Mouse (Mus musculus): ENCODE results near the gene Togaram1. TPM values are rescaled to one million over a fixed set of nuclear protein-coding genes. Genes with fewer than 3 reads are reported as not detected.

The Togaram1 gene
- total RNA-seq, 1 experiment from 2014 or later = 33.4 TPM

DNA sequence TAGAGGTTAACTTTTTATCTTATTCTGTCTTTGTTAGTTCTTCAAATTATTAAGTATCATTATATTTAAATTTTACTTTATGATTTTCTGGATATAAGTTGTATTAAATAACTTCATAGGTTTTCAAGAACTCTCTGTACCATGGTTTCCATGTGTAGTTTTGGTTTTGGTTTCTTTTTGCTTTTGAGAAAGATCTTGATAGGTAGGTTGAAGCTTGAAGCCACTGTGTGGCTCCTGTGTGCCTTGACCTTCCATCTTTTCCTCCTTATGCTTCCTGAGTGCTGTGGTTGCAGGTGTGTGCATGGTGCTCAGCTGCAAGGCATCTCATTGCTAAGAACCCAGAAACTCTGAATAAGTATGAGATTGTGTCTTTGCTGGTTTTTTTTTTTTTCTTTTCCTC is 83.2 kb downstream of the Togaram1 start:
- no peak for DNase-seq

DNA sequence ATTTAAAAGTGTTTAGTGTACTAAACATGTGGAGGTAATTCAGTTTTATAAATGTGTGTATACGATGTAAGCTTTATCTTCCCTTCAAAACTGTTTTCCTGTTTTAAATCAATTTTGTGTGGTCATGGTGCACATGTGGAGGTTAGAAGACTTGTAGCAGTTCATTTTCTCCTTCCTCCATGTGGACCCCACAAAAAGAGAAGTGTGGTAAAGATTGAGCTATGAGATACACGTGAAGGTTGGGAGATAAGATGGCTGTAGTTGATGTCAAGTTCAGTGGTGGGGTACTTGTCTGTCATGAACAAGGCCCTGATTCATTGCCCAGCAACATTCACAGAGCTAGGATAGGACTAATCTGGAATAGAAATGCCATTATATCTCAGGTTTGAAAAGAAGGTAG is 92.6 kb downstream of the Togaram1 start:
- DNase-seq = no peak

DNA sequence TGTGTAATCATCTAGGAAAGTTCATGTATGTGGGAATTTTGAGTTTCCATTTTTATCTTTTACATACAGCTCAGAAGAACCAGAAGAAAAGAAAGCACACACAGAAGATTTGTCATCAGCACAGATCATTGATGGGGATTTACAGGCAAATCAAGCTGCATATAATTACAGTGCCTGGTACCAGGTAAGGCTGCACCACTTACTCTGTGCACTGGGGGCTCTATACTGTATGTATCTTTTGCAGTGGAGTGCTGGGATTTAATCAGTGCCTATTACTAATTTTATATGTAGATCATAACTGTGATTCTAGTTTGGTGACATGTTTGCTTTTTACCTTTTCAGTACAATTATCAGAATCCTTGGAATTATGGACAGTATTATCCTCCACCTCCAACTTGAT is 95.5 kb downstream of the Togaram1 start:
- no peak for DNase-seq

DNA sequence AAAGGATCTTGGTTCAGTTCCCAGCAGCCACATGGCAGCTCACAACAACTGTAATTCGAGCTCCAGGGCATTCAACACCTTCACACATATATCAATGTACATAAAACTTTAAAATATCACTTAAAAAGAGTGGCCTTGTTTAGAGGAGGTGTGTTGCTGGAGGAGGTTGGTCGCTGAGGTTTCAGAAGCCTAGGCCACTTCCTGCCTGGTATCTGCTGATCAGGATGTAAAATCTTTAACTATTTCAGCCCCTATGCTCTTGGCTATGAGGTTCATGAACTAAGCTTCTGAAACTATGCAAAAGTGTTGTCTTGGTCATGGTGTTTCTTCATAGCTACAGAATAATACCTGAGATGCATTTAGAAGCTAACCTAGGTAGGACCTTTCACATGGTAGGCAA is 99.6 kb downstream of the Togaram1 start:
- DNase-seq = no peak

DNA sequence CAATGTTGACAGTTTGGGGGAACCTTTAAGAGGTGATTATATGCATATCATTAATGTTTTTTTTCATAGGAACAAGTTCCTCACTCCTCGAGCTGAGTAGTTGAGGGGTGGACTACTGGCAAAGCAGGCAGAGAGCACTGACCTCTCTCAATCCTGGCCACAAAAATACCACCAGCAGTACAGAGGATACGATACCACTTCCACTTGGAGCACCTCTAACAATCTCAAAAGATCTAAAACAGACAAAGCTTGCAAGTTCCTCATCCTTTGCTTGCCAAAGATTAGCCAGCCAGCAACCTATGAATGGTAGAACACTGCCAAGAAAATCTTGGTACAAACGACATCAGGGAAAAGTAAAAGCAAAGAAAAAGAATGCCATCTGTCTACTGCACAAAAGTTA is 100.6 kb downstream of the Togaram1 start:
- DNase-seq = no peak

DNA sequence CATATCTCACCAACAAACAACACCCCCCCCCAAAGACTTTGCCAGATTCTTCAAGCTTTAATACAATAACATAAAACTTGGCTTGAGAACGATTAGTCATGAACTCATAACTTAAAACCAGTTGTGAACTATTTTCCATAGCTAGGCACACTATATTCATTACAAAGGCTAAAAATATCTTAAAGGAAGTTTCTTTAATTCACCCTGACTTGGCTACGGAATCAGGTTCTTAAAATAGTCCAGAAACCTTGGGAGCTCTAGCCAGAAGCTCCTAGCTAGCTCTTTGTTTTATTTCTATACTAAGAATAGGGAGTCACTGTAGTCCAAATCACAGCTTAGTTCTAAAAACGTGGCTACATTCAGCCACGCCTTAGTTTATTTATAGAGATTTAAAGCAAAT is 102.8 kb downstream of the Togaram1 start:
- no peak for DNase-seq

Other genes with a start within 250 kb of the Togaram1 start
- 5.1 and 6.5 TPM in 2 replicates for gene Gm527, start 47.9 kb upstream of the Togaram1 start, total RNA-seq (2021)
- 13.1 and 14.2 TPM in 2 replicates for gene Klhl28, start 270 bp upstream of the Togaram1 start, total RNA-seq (2021)
- gene Prpf39, start 70.5 kb downstream of the Togaram1 start, total RNA-seq (2021) = 33.0 and 40.5 TPM in 2 replicates
- gene Fkbp3, start 108.2 kb downstream of the Togaram1 start, total RNA-seq (2021) = 107 and 111 TPM in 2 replicates
- 11.6 and 13.4 TPM in 2 replicates for gene Fancm, start 109.8 kb downstream of the Togaram1 start, total RNA-seq (2021)
- 4.6 and 6.4 TPM in 2 replicates for gene Mis18bp1, start 206.8 kb downstream of the Togaram1 start, total RNA-seq (2021)

Measured in adrenal gland, postnatal 14 days (tissue).